Mouse (Mus musculus) liver, postnatal 0 days (tissue): Measurements from ENCODE around the gene AF366264.

Experiments used
- CTCF ChIP-seq: sonication (generic); IDR thresholded peaks from 2 replicates; pipeline ENCODE4 v1.5.1; 2016; ENCODE audit warnings: antibody characterized with exemption, low read depth
- EP300 ChIP-seq: IDR thresholded peaks from 2 replicates; pipeline ENCODE4 v1.6.1; 2016; ENCODE audit warnings: antibody characterized with exemption, low read depth, mild to moderate bottlenecking

DNA sequence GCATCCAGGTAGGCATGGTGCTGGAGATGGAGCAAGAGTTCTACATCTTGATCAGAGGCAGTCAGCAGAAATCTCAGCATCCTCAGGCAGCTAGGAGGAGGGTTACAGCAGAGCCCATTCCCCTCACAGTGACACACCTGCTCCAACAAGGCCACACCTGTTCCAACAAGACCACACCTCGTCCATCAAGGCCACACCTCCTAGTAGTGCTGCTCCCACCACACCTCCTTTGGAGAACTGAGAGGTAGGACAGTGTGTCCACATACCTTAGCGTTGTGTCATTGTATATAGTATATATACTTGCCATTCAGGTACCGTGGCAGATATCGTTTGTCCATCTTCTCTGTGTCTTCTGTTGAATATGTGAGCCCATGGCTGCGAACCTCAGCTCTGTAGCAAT is 40.5 kb downstream of the AF366264 start:
- TF ChIP-seq CTCF (no peak), EP300 (no peak)
